Mouse (Mus musculus) CD4-positive helper T cell, adult 2 months (primary cell): ENCODE measurements around the gene Nhs.

Experiments used
- DNase-seq: peaks from one replicate; pipeline ENCODE4 v3.0.0-alpha.2; 2012; ENCODE audit warnings: low read depth, missing footprints, low spot score

The Nhs gene

DNA sequence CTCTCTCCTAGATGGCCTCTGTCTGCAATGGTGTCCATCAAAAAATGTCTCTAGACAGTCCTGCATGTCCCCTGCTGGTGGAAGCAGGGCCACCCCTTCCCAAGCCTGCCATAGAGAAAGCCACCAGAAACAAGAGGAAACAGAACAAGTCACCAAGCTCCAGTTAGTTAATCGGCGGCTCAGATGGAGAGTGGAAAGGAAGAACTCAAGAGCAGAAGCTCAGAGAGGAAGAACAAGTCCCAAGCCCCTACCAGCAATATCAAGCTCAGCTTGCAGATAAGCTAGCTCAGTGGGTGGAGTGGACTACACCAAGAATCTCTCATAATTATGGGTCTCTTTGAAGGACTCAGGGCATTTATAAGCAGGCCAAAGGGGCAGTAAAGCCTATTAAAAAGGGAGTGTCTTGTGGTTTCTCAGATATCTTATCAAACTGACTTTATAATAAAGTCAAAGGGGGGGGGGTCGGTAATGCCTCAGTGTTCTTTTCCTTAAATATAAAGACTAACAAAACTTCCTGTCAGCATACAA is 139.4 kb downstream of the Nhs start:
- no peak for DNase-seq

DNA sequence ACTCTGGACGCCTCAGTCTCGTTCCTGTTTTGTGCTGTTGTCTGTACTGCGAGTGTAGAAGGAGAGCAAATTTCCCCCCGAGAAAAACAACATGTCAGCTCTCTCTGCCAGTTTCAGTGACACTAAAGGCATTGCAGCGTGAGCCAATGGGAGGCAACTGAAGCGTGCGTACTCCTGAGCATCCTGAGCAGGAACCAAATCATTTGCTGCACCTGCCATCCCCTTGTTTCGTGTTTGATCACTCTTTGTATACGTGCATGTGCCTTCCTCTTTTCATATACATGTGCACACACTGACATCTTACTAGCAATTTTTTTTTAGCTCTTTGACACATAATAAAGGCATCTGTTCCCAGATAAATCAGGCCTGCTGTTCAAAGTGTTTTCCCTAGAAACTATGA is 142.1 kb downstream of the Nhs start:
- DNase-seq: no peak

DNA sequence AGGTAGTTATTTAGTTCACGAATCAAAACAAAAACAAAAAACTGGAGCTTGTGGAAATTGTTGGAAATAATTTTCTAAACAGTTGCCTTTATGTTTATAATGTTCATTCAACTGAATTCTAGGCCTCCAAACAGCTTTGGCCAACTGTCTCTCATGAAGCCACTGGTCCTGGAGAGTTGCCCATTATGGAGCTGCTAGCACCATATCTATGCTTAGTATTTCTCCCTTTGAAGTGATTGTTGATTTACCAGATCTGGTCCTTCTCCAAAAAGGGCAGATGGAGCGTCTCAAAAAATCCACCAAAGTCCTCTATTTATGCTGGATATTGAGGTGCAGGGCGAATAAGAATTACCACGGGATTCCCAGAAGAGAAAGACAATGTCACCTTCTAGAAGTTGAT is 147.0 kb downstream of the Nhs start:
- DNase-seq: no peak

DNA sequence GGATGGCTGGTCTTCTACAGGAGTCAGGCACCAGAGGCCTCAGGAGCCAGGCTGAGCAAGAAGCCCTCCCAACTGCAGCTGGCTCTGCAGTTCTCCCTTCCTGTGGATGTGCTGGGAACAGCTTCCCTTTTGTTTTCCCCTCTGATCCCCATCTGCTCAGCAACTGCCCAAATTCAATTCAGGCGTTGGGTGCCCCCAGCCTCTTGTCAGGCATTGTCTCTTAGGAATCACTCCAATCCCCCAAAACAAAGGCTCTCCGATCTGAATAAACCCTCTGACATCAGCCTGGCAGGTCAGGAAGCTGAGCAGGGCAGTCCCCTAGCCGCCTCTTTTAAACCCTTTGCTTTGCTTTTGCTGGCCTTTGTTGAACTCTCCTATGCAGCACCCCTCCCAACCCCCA is 149.7 kb downstream of the Nhs start:
- no peak for DNase-seq

DNA sequence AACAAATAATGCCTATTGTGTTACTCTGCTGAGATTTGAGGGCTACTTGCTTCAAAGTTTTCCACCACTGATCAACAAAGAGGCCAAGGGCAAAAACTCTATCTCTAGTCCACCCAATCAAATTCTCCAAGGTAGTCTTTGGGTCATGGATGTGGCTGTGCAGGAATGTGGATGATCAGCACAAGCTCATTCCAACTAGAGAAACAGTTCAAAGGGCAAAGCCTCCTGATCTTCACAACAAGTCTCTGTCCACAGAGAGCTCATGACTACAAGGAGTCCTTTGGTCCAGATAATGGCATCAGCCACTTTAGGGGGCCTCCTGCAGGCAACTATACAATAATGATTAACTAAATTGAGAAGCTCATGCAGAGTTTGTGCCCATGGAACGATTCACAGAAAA is 155.7 kb downstream of the Nhs start:
- no peak for DNase-seq

DNA sequence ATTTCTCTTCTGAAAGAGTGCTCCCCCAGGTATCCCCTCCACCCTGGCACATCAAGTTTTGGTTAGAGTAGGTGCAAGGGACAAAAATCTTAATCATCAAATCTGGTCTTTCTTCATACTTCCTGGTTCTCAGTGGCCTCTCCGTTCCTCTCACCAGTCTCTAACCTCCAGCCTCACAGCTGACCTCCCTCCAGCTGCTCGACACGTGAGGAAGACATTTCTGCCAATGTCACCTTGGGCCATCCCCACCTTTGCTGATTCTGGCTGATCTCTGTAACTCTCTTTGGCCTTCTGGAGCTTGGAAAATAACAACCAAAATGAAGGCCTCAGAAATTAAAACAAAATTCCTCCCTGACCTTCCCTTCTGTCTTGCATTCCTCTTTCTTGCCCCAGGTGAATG is 160.7 kb downstream of the Nhs start:
- no peak for DNase-seq

DNA sequence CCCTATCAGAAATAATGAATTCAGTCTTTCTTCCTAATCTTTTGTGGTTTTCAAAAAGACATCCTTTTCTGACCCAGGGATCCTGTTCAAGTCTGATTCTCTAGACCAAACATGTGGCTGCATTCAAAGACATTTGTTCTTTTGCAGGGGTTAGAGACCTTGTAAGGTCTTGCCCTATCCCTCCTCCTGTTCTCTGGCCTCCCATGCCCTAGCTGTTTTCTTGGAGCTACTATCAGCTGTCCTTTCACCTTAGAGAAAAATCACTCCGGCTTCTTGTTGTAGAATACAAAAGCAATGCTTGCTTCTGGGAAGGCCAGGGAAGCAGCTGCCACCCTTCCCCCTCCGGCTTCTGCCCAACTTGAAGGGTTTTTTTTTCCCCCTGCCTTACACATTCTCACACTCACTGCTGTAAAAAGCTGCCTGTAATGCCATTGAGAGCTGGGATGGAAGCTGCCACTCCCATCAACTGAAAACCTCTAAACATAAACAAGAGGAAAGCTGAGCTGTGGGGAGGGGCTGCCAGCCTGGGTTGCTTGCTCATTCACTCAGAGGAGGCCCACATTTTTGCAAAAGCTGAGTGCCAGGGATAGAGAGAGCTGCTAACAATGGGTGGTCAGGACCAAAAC is 162.2 kb downstream of the Nhs start:
- DNase-seq: no peak

DNA sequence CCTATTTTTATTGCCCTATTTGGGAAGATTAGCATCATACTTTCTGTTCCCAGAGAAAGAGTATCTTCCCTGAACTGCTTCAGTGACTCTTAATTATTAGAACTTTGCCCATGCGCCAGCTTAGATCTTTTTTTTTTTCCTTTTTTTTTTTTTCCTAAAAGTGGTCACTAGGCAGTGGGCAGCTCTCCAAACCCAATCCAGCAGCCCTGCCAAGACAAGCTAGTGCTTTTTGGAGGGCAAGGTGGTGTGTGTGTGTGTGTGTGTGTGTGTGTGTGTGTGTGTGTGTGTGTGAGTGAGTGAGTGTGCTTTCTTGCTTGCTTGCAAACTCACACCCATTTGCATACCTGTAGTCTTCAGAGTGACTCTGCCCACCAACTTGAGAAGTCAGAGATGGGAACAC is 169.4 kb downstream of the Nhs start:
- no peak for DNase-seq

DNA sequence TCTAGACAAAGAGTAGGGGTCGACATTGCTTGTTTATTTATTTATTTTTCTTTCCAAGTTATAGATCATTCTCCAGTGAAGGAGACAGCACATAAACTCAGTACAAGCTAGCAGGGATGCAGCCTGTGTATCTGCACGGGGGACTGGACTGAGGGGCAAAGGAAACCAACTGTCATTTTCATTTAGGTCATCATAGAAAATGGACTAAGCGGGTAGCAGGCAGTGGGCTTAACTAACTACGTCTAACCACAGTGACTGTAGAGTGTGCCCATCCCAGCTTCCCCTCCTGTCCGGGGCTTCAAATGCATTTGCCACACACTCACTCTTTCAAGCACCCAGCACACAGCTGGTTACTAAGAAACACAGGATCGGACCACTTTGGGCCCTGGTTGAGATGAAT is 174.6 kb downstream of the Nhs start:
- peak; percentile 1 for DNase-seq

DNA sequence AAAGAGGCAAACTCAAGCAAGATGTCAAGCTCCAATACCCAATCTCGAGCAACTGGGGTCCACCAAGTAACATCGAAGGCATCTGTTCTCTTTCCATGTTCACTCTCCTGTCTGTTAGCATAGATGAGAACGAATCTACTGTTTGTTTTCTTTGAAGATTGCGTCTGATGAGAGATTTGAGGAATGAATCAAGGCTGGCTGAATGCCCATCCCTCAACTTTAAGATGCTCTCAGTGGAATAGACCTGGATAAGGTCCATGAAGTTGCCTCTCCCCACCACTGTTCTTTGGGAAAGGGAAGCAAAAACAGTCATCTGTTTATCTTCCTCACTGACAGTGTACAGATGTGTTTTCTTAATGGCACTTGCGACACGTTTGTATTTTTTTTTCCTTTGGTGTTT is 178.1 kb downstream of the Nhs start:
- DNase-seq: no peak

DNA sequence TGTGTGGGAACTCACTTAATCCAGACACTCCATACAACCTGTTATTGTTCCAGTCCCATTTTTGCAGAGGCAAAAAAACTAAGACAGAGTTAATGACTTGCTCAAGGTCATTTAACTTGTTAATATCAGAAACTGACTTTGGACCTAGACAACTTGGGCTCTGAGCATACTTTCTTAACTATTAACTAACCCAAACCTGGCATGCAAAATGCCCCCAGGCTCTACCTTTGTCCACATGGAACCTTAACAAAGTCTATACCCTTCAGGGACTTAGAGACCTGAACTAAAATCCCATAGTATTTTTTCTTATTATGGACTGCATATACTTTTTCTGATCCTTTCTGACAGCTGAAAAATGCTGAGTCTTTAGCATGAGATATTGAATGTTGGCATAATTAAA is 179.6 kb downstream of the Nhs start:
- DNase-seq: no peak

DNA sequence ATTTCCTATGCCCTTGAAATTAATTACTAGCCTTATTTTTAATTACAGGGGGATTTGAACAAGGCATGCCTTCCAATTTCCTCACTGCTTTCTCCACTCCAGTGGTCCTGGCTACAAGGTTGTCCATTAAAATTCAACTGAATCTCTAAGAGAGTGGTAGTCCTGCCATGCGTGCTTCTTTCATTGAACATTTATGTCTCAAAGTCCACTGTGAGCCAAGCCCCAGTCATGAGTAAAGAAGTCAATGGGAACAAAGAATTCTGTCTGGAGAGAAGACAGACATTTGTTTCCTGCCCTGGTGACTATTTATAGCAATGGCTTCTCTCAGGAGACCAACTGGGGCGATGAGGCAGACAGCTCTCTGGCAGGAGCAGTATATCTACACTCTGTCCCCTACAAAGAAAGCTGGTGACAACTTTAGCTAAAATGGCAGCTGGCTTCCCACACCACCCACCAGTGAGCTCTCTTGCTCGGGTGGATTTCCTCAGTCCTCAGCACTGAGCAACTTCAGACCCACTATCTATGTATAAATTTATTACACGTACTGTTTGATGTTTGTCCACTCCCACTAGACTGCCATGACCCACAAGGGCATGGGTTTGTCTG is 182.2 kb downstream of the Nhs start:
- no peak for DNase-seq

DNA sequence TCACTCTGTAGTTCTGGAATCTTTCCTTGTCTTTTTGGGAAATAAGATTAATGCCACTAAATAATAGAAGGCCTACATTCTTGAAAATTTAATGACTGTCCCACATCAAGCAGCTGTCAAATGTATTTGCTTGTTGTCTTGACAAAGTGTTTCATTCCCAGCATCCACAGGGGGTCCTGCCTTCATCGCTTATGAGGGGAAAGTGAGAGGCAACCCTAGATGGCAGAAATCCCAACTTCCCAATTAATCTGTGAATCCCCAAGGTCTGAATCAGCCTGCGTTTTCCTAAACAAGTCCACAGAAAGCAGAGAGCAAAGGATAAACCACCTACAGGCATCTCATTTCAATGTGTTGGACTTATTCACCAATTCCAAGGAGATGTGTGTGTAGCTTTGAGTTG is 183.2 kb downstream of the Nhs start:
- no peak for DNase-seq

DNA sequence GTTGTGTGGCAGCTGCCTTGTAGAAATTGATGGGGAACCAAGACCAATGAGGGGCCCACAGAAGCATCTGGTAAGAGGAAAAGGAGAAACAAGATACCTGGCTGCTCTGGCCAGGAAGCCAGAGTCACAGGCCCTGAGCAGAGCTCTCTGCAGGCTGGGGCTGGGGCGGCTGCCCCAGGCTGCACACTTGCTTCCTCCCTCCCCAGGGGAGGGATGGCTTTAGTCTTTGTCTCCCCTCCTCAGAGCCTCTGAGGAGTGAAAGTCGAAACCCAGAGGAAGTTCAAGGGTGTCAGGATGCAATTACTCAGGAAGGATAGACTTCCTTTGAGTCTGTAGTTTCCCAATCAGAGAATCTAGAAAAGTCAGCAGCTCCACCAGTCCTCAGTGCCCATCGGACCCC is 186.0 kb downstream of the Nhs start:
- no peak for DNase-seq

DNA sequence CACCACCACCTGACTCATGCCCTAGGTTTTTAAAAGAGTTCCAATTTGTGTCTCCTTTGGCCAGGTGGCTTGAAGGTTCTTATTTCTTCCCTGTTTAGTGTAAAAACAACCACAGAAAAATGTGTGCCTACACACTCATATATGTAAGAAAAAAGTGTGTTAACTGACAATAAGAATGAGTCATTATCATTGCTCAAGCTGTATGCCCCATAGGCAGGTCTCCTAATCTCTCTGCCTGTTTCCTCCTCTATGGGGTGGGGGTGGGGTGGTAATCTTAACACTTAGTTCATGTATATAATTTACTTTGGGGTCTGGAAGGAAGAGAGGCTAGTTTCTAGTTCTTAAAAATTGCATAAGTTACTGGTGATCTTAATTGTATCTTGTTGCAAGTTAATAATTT is 186.8 kb downstream of the Nhs start:
- no peak for DNase-seq

DNA sequence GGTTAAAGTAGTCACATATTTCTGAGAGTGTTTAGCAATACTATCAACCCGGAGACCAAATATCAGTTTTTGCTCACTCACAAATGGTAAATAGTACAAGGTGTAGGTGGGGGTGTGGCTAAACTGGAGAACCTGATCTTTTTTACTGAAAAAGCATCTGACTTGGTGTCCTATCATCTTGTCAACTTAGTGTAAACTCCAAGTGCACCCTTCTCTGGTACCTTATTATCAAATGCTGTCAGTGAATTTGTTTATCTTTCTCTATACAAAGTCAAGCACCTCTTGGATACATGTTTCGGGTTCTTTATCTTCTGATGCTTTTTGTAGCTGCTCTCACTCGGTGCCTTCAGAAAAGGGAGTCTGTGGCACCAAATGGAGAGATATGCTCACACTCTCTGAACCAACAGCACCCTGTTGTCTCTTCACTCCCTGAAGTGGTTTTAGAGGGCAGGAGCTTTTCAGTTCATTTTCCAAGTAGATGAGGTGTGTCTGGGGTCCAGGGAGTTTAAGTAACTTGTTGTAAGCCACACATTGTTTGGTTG is 187.5 kb downstream of the Nhs start:
- DNase-seq: no peak

DNA sequence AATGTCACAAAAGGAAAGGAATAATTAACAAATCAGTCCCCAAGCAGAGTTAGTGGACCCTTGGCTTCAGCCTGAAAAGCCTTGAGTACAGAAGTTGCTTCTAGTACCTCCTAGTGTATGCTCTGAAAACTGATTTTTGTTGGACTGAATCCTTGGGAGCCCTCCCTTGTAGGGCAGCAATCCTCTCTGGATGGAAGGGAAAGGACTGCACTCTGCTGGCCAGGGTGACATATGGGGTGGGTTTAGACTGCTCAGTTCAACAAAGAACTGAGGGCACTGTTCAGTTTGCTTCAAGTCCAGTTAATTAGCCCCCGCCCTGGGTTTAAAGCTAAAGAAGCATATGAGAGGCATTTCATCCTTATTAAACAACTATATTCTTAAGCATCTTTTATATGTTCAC is 188.4 kb downstream of the Nhs start:
- no peak for DNase-seq

DNA sequence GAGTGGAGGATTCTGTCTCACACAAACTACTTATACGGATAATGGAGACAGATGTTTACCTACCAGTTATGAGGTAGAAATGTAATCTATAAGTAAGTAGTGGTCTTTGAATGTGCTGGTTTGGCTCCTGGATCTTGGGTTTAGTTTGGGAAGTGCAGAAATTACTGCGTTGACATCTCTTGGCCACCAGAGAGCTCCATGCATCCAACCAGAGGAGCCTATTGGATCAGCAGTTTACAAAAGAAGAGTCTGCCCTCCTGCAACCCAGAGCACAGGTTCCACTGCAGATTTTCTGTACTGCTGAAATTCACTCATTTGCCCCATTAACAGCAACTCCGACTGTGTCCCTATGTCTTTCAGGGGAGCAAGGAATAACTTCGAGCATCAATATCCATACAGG is 191.8 kb downstream of the Nhs start:
- no peak for DNase-seq

DNA sequence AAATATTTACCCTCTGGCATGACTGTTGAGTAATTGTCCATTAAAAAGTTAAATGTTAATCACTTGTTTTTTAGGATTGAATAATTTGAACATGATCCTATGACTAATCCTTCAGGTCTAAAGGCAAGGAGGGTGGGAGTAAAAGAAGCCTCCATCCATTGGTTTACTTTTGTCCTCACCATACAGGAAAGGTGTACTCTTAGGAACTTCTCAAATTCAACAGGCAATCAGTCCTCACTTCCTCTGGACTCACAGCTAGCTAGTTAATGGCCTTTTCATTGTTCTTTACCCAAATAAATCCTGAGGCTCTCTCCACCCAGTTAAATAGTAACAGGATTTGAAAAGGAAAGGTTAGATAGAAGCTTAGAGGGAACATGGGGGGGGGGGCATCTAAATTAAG is 196.2 kb downstream of the Nhs start:
- DNase-seq: no peak

DNA sequence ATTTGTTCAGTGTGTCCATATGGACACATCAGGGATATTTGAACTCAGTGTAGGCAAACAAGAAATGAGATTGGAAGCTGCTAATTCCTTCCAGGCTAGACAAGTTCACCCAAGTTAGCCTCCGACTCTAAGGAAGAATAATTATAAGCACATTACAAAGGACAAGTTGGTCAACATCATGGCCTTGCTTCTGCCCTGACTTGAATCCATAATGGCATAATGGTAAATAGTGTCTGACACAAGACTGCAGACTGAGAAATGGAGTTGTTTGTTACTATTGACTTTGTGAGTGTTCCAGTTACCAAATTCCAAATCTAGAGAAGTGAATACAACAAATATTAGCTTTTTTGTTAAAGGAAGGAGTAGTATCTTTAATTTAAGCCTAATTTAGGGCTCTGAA is 196.7 kb downstream of the Nhs start:
- no peak for DNase-seq

DNA sequence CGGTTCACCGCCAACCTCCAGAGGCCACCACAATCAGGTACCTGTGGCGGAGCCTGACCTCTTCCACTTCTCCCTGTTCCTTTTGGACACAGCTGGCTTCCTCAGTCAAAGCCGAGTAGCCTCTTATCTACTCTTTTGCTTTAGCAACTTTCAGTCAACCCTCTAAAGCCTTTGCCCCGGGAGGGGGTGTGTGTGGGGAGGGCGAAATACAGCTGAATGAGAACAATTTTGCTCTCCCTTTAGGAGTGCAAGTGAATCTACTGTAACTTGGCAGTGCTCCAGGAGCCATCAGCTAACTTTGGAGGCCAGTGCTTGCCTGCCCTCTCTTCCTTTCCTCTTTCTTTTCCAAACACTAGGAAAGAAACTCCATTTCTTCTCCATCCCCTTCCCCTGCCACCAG is 197.8 kb downstream of the Nhs start:
- DNase-seq: no peak

DNA sequence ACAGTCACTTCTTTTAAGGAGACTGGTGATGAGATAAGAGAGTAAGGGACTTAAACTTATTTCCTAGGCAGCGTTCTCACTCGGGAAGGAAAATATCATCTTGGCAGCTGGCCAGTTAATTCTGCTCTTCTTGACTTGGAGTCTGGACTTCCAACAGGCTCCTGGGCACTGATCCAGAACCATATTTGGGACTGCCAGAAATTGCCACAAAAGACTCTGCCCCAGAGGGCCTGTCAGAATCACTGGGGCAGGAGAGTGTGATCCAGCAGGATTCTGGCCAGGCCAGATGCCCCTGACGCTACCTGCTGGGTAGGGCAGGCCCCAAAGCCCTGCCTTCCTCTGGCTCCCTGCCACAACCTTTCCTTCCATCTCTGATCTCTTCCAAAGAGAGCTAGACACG is 198.4 kb downstream of the Nhs start:
- DNase-seq: no peak

DNA sequence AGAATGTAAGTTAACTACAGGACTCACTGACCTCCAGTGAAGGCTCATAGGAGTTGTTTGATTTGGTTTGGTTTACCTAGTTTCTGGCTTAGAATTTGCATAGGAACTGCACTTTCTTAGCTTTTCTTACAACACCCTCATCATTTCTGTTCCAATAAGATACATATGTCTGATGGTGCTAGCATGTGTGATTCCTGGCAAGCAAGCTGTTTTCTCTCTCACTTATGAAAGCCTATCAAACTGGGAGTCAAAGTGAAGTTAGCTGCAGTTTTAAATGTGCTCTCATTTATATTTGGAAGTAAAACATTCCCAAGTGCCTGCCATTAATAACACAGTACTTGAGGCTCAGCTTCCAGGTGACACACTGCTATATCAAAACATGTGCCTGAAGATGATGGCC is 207.2 kb downstream of the Nhs start:
- no peak for DNase-seq
